Mouse (Mus musculus) CH12.LX (cell line): ENCODE measurements around the gene Npepps. TPM values are rescaled to one million over a fixed set of nuclear protein-coding genes. Genes with fewer than 3 reads are reported as not detected.

ENCODE experiments used
- DNase-seq: peaks from one replicate; pipeline ENCODE4 v3.0.0-alpha.2; 2013; ENCODE audit errors: extremely low read depth
- H3K27ac ChIP-seq: 2 replicates; pipeline ENCODE4 v1.5.1; 2012; ENCODE audit warnings: low read depth, mild to moderate bottlenecking, control low read depth, moderate library complexity; ENCODE audit not compliant: insufficient read depth
- H3K27me3 ChIP-seq: replicated peaks from 2 replicates; pipeline ENCODE3; 2012; ENCODE audit warnings: inconsistent platforms
- H3K36me3 ChIP-seq, 2 experiments: replicated peaks in 1 of 2; 2 replicates each; pipeline versions ENCODE3 to v1.6.1; 2012; ENCODE audit warnings: inconsistent platforms in 1 of 2, low read length in 1 of 2, mild to moderate bottlenecking in 1 of 2, mixed read lengths in 1 of 2, moderate library complexity in 1 of 2; ENCODE audit not compliant: control insufficient read depth in 1 of 2, insufficient read depth in 1 of 2
- H3K4me1 ChIP-seq, 2 experiments: 2 replicates each; pipeline ENCODE4 v1.6.1; 2012; ENCODE audit warnings: inconsistent platforms in 1 of 2, moderate library complexity in 1 of 2; ENCODE audit not compliant: insufficient read depth in 2 of 2, control insufficient read depth in 1 of 2
- H3K4me2 ChIP-seq: 2 replicates; pipeline ENCODE4 v1.6.1; 2012; ENCODE audit warnings: low read depth, mild to moderate bottlenecking, control low read depth; ENCODE audit not compliant: poor library complexity, insufficient read depth, severe bottlenecking
- H3K4me3 ChIP-seq, 3 experiments: fragments of 150-350 bp in 1 of 3; sonication (generic) in 1 of 3; replicated peaks in 1 of 3; 2 replicates each; pipeline versions ENCODE3 to v1.5.1; 2011 to 2012; ENCODE audit warnings: low read depth in 2 of 3, low read length in 2 of 3, mild to moderate bottlenecking in 2 of 3, moderate library complexity in 2 of 3, control low read depth in 1 of 3, improper control_type of control experiment in 1 of 3, inconsistent platforms in 1 of 3, mixed read lengths in 1 of 3; ENCODE audit not compliant: poor library complexity in 1 of 3
- H3K79me2 ChIP-seq: replicated peaks from 2 replicates; pipeline ENCODE4 v1.6.1; 2012; ENCODE audit warnings: mild to moderate bottlenecking, moderate library complexity; ENCODE audit not compliant: control insufficient read depth, poor library complexity, insufficient read depth, severe bottlenecking; ENCODE audit errors: extremely low read depth
- H3K9ac ChIP-seq: 2 replicates; pipeline ENCODE4 v1.6.1; 2012; ENCODE audit warnings: low read depth, mild to moderate bottlenecking, control low read depth, moderate library complexity; ENCODE audit not compliant: insufficient read depth
- H3K9me3 ChIP-seq: replicated peaks from 2 replicates; pipeline ENCODE3; 2012; ENCODE audit warnings: low read length, inconsistent platforms, mixed read lengths
- CHD2 ChIP-seq: IDR thresholded peaks from 2 replicates; pipeline ENCODE4 v1.6.1; 2011; ENCODE audit warnings: low read length, improper control_type of control experiment
- HCFC1 ChIP-seq: IDR thresholded peaks from 2 replicates; pipeline ENCODE4 v1.6.1; 2012; ENCODE audit warnings: low read depth, mild to moderate bottlenecking, inconsistent platforms, low read length, improper control_type of control experiment
- JUN ChIP-seq: IDR thresholded peaks from 2 replicates; pipeline ENCODE4 v1.6.1; 2011; ENCODE audit warnings: low read depth, mild to moderate bottlenecking, low read length, improper control_type of control experiment, moderate library complexity; ENCODE audit not compliant: insufficient read depth
- JUND ChIP-seq: conservative IDR thresholded peaks from 2 replicates; pipeline ENCODE4 v1.6.1; 2011; ENCODE audit warnings: low read depth, low read length, improper control_type of control experiment
- KAT2A ChIP-seq: IDR thresholded peaks from 2 replicates; pipeline ENCODE4 v1.6.1; 2012; ENCODE audit warnings: low read length, improper control_type of control experiment, inconsistent platforms; ENCODE audit not compliant: insufficient replicate concordance
- MAX ChIP-seq: IDR thresholded peaks from 2 replicates; pipeline ENCODE4 v1.6.1; 2011; ENCODE audit warnings: low read length, improper control_type of control experiment
- MEF2A ChIP-seq: IDR thresholded peaks from 2 replicates; pipeline ENCODE4 v1.6.1; 2014; ENCODE audit warnings: low read depth, mild to moderate bottlenecking, inconsistent platforms, low read length, improper control_type of control experiment, borderline replicate concordance
- MXI1 ChIP-seq: IDR thresholded peaks from 2 replicates; pipeline ENCODE4 v1.6.1; 2011; ENCODE audit warnings: mild to moderate bottlenecking, low read depth, low read length, improper control_type of control experiment
- NELFE ChIP-seq: IDR thresholded peaks from 2 replicates; pipeline ENCODE4 v1.6.1; 2011; ENCODE audit warnings: low read depth, low read length, improper control_type of control experiment
- NRF1 ChIP-seq: IDR thresholded peaks from 2 replicates; pipeline ENCODE4 v1.6.1; 2014; ENCODE audit warnings: low read depth, mild to moderate bottlenecking, inconsistent platforms, low read length, improper control_type of control experiment, moderate library complexity
- PAX5 ChIP-seq: IDR thresholded peaks from 2 replicates; pipeline ENCODE4 v1.6.1; 2012; ENCODE audit warnings: low read length, inconsistent platforms, mixed read lengths
- POLR2A ChIP-seq: IDR thresholded peaks from 2 replicates; pipeline ENCODE4 v1.6.1; 2011; ENCODE audit warnings: low read depth, mild to moderate bottlenecking, improper control_type of control experiment, low read length
- POLR2AphosphoS2 ChIP-seq: IDR thresholded peaks from 2 replicates; pipeline ENCODE4 v1.6.1; 2011; ENCODE audit warnings: low read depth, low read length, improper control_type of control experiment
- RCOR1 ChIP-seq: conservative IDR thresholded peaks from 2 replicates; pipeline ENCODE4 v1.6.1; 2012; ENCODE audit warnings: low read depth, mild to moderate bottlenecking, inconsistent platforms, low read length, improper control_type of control experiment
- SIN3A ChIP-seq: IDR thresholded peaks from 2 replicates; pipeline ENCODE4 v1.6.1; 2012; ENCODE audit warnings: low read length, improper control_type of control experiment, inconsistent platforms
- SMC3 ChIP-seq: IDR thresholded peaks from 2 replicates; pipeline ENCODE4 v1.6.1; 2011; ENCODE audit warnings: low read depth, low read length, improper control_type of control experiment
- ZMIZ1 ChIP-seq: IDR thresholded peaks from 2 replicates; pipeline ENCODE4 v1.6.1; 2012; ENCODE audit warnings: low read depth, mild to moderate bottlenecking, inconsistent platforms, low read length, improper control_type of control experiment
- ZNF384 ChIP-seq: IDR thresholded peaks from 2 replicates; pipeline ENCODE4 v1.6.1; 2012; ENCODE audit warnings: low read depth, low read length, improper control_type of control experiment, inconsistent platforms
- dilution Hi-C: fragments of 300-500 bp; cut with MboI; formaldehyde crosslinking; loops from 2 replicates; pipeline ENCODE4 v1.14.3; 2020; ENCODE audit warnings: low sequenced_read_pairs; ENCODE audit not compliant: extremely low pct_unique_long_range_greater_than_20kb, extremely low pct_ligation_motif_present
- in situ Hi-C: fragments of 300-500 bp; cut with MboI; formaldehyde crosslinking; loops from 3 replicates; pipeline ENCODE4 v1.14.3; 2019; ENCODE audit warnings: low sequenced_read_pairs, low pct_ligation_motif_present, low pct_unique_long_range_greater_than_20kb, mixed read lengths
- polyA plus RNA-seq: library from polyadenylated mRNA; unstranded; fragments of >175 nt; gene quantifications from 2 replicates; pipeline ENCODE4 v1.2.1, GENCODE M21; 2012; ENCODE audit warnings: low read depth; ENCODE audit not compliant: insufficient read length
- total RNA-seq, 2 experiments: library from RNA; depleted of rRNA; stranded (reverse); fragments of 300-350 nt in 1 of 2; fragments of >200 nt in 1 of 2; gene quantifications; 2 replicates each; pipeline ENCODE4 v1.2.3; 2012 to 2014

Gene Npepps
- total and polyA plus RNA-seq, 3 experiments = 29.8 to 50.8 (median 42.5) TPM

DNA sequence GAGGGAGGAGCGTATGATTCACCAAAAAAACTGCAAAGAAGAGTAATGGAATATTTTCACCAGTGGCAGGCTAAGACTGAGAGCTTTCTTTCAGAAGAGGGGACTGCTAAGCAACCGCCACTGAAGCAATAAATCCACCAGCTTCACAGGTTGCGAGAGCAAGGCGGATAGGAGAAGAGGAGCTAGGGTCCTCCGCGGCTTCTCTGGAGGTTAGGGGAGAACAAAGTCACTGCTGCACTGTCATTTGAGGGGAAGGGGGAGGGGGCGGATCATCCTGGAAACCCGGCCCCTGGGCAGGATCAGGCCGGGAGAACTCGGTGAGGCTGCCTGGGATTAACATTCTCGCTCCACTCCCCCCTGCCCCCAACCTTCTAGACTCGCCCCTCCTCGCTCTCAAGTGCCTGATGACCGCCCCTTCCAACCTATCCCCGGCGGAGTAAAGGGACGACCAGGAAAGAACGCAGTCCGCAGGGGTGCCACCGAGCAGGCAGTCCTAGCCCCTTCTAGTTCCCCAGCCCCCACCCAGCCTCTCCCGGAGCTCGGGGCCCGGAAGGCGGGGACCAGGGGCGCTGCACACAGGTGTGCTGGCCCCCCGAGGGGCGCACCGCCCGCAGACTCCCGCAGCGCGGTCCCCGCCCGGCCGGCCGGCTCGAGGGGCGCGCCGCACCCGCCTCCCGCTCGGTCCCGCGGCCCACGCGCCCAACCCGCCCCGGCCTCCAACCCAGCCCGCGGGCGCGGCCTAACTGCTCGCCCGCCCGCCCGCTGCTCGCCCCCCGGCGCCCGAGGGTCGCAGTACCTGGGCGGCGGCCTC, 828 bp downstream of the Npepps start (continued):
- no peak for TF ChIP-seq RCOR1
- no peak for TF ChIP-seq CHD2
- 0 out of 2 replicates have a peak, but pooled peaks have one; percentile 30 for TF ChIP-seq KAT2A
- TF ChIP-seq SMC3 = no peak
- no peak for TF ChIP-seq POLR2AphosphoS2
- TF ChIP-seq ZNF384 = peak; percentile 57
- no peak; the same call in 1 of the 2 replicates for TF ChIP-seq HCFC1
- no peak for TF ChIP-seq MEF2A
- no peak for TF ChIP-seq JUND

DNA sequence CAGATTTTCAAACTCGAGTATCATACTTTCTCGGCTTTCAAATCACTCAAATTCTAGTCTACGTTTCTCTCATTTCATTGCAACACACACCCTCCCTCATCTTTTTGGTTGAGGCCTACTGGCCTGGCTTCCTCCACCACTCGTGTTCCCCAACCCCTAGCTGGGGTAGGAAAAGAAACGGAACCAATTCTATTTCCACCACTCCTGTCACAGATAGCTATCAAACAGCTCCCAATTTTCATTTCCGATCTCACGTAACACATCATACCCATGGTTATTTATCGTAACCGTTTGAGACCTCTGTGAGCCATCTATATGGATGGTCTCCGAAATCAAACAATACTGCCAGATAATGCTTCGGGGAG, 1.4 kb downstream of the Npepps start:
- peaks cover 8 to 51% of the 10 kb centered on the region in 2 experiments for H3K4me1 ChIP-seq
- H3K27me3 ChIP-seq = no peaks in the 10 kb centered on the region
- H3K4me2 ChIP-seq = peak overlapping the region; percentile 100
- DNase-seq = no peak
- H3K79me2 ChIP-seq = peaks cover 62% of the 10 kb centered on the region
- peak overlapping the region; percentile 99 for H3K9ac ChIP-seq
- no peaks in the 10 kb centered on the region for H3K9me3 ChIP-seq
- in situ Hi-C loops = loop anchor here (5.0 kb wide), 1 partner anchor 33 kb away; no protein-coding TSS in a partner anchor
- H3K36me3 ChIP-seq = no peaks in the 10 kb centered on the region
- TF ChIP-seq MXI1 (peak; percentile 52; the same call in 1 of the 2 replicates), POLR2A (no peak), PAX5 (no peak), NRF1 (no peak), ZMIZ1 (no peak), MAX (no peak), JUN (no peak), SIN3A (no peak; the same call in 1 of the 2 replicates)
- H3K4me3 ChIP-seq = peak overlapping the region; percentile 82 to 99 (median 91)
- H3K27ac ChIP-seq = no peak overlapping the region
- dilution Hi-C loops = no loop called here

DNA sequence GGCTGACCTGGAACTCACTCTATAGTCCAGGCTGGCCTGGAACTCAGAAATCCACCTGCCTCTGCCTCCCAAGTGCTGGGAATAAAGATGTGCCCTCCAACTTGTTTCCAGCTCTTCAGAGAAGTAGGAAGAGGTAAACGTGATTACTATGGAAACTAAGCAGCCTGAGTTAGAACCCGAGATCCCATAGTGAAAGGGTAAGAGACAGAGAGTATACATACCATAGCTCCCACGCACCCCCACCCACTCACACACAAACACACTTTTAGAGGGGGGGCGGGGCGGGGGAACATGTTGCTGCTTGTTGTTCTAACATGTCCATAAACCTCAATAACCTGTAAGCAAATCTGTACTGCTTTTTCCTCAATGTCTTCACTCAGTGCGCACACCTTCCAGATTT, 2.0 kb downstream of the Npepps start:
- dilution Hi-C loops = no loop called here
- H3K4me3 ChIP-seq = peak overlapping the region; percentile 82 to 99 (median 91)
- H3K79me2 ChIP-seq = peaks cover 68% of the 10 kb centered on the region
- no peak for TF ChIP-seq NRF1
- no peak for TF ChIP-seq NELFE
- TF ChIP-seq, all 38 proteins: peak for 0
- Histone ChIP-seq H3K4me2 (peak overlapping the region; percentile 100), H3K9ac (peak overlapping the region; percentile 99), H3K27ac (no peak overlapping the region), H3K4me1 (peaks cover 8 to 53% of the 10 kb centered on the region in 2 experiments), H3K27me3 (no peaks in the 10 kb centered on the region), H3K9me3 (no peaks in the 10 kb centered on the region), H3K36me3 (no peaks in the 10 kb centered on the region)
- DNase-seq = no peak
- in situ Hi-C loops = loop anchor here (5.0 kb wide), 1 partner anchor 34 kb away; no protein-coding TSS in a partner anchor
